Mouse (Mus musculus) adrenal gland, postnatal 36 days (tissue): Measurements from ENCODE around the gene Egln1. TPM values are rescaled to one million over a fixed set of nuclear protein-coding genes. Genes with fewer than 3 reads are reported as not detected.

Experiments
- DNase-seq, 2 experiments: peaks; one replicate each; pipeline ENCODE4 v3.0.0; 2021; ENCODE audit warnings: mixed read lengths in 1 of 2
- long read RNA-seq, 2 experiments: library from polyadenylated mRNA; stranded (forward); transcript quantifications; one replicate each; pipeline ENCODE4 v2.0.0; 2021; ENCODE audit warnings: borderline sequencing depth in 2 of 2
- total RNA-seq, 2 experiments: library from RNA; stranded (reverse); gene quantifications; 2 replicates each; pipeline ENCODE4 v1.2.3; 2021

The Egln1 gene
- total RNA-seq, result 10 to 100 TPM; 50.2 to 64.1 TPM
- long read RNA-seq, experiment 1, transcript Egln1-201 (5 exons, 3,594 nt), result major isoform, 145 of 168 reads
- long read RNA-seq, experiment 1, partial matches to known transcripts, result 1 of 168 reads
- long read RNA-seq, experiment 1, other reads (novel, unspliced or antisense), result 22 of 168 reads
- long read RNA-seq, experiment 2, transcript Egln1-201 (5 exons, 3,594 nt), result major isoform, 60 of 68 reads
- long read RNA-seq, experiment 2, partial matches to known transcripts, result 0 of 68 reads
- long read RNA-seq, experiment 2, other reads (novel, unspliced or antisense), result 8 of 68 reads

DNA sequence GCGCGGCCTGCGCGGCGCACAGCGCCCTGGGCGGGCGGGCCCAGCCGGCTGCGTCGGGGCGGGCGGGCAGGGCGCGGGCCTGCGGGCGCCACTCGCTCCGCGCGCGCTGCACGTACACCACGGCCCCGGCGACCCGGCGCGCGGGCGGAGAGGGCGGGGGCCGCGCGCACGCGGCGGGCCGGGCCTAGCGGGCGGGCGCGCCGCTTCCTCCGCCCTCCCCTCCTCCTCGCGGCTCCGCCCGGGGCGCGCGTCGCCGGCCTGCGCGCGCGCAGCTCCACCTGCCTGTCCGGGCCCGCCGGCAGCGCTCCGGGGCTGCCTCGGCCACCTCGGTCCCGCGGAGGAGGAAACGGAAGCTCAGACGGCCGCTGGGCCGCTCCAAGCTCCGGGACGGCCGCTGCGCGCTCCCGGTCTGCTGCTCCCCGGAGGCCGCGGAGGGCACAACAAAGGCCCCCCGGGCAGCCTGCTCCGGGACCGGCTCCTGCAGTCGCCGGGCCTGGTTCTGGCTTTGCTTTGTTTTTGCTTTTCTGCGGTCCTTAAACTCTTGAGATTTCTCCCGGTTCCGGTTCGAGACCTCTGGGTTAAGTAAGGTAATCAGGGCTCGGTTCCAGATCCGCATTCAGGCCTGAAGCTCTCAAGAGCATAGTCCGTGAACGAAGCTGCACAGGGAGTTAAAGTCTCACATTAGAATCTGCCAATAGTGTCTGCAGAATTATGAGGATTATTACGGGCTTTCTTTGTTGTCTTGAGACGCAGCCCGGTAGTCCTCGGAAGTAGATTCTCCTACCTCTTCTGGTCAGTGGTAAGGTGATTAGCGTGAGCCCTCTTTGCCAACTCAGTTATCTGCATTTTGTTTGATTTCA lies at the start of gene Egln1:
Egln1 (minus strand) TSS at position 116 of the 860 bp plus-strand sequence.
- DNase-seq, result peak; percentile 87 to 92

DNA sequence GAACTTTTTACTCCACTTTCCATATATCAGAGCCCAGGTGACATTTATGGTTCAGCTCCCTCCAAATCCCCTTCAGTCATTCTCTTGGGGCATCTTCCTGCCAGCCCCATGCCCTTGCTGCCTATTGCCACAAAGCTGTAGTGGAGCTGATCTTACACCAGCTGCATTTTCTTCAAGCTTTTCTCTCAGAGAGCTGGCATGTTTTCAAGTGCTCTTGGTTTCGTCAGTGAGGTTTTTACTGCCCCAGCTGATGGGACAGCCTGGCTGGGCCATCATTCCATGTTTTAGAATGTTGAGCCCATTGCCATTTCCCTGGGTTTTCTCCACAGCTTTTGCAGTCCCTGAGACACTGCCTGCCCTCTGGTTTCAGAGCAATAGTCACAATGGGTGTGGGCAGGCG lies 46.7 kb upstream of the Egln1 start:
- no peak for DNase-seq

GRCm38 (mm10) chr8:124991668-124991926 lies 42.5 kb upstream of the Egln1 start:
- DNase-seq, result no peak

DNA sequence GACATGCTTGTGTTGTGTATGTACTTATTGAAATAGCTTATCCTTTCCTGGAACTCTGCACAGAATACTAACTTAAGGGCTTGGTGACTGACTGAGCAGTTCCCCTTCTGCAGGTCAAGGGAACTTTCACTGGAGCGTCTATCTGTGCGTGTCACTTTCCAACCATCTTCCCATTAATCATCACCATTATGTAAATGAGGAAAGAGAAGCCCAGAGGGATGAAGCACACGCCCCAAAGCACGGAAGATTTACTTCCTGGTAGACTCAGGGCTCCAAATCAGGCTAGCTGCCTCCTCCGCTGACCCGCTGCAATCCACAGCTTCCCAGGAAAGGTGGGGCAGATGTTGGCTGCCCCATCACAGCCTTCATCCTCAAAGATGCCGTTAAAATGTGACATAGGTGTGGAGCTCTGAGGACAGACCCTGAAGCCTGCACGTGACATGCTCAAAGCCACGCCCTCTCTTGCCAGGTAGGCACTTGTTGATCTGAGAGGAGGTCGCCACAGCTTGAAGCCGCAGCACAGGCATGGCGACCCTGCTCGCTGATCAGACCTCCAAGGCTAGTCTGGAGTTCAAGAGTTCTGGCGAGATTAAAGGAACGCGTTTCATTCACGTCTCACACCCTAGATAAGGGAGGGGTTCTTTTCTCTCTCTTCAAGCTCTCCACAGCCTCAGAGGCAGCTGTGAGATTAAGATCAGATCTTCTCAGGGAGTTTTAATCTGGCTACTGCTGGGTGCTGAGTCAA lies 42.0 kb upstream of the Egln1 start:
- DNase-seq, result no peak

GRCm38 (mm10) chr8:124980828-124981227 lies 31.7 kb upstream of the Egln1 start:
- no peak for DNase-seq

- no peak for DNase-seq
These were observed 30.9 kb upstream of the Egln1 start for GRCm38 (mm10) chr8:124980036-124980435.

GRCm38 (mm10) chr8:124978026-124978425 lies 28.9 kb upstream of the Egln1 start:
- no peak for DNase-seq

DNA sequence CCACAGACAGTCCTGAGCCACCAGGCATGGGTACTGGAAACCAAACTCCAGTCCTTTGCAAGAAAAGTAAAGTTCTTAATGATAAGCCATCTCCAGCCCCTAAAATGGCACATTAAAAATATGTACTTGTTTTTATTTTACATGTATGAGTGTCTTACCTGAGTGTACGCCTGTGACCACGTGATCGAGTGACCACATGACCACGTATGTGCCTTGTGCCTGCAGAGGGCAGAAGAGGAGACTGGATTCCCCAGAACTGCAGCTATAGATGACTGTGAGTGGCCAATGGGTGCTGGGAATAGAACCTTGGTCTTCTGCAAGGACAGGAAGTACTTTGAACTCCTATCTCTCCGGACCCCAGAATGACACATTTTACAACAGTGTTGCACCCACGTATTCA lies 27.1 kb upstream of the Egln1 start:
- DNase-seq, result no peak

DNA sequence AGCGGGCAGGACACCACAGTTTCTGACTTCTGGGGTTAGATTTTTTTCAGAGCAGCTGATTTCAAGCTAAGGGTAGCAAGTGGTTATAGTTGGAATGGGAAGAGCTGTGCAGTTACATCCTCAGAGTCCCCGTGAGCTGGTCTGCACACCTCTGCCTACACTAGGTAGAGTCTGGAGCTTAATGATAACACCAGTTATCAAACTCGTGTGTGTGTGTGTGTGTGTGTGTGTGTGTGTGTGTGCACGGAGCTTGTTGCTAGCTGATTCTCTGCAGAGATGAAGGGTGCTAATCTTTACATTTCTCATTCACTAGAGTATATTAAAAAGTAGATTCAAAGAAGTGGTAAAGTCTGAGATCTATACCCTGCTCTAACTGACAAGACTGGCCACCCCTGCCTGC lies 25.1 kb upstream of the Egln1 start:
- no peak for DNase-seq

- DNase-seq, result no peak
These were observed 24.1 kb upstream of the Egln1 start for GRCm38 (mm10) chr8:124973221-124973620.

DNA sequence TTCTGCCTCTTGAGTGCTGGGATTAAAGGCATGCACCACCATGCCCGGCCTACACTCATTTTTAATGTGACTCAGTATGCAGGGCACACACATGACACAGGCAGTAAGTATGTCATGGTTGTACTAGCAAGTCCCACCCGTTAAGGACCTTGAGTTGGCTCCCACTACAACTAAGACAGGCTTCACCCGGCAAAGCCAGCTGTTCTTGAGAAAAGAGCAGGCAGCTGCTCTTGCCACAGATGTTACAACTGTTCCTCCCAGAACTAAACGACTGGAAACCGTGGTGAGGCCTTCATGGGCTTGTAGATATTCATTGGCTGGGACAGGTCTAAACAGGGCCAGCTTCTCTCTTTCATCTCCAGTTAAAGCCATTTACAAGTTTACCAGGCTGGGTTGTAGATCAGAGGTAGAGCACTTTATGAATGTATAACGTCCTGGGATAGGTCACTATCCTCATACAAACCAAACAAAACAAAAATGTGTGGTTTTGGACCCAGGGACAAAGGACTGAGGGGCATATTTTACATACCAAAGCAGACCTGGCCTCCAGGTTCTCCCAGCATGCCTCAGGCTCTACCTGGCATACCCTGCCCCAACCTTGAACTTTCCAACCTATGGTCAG lies 21.3 kb upstream of the Egln1 start:
- peak in 1 of 2 experiments; percentile 20 for DNase-seq

DNA sequence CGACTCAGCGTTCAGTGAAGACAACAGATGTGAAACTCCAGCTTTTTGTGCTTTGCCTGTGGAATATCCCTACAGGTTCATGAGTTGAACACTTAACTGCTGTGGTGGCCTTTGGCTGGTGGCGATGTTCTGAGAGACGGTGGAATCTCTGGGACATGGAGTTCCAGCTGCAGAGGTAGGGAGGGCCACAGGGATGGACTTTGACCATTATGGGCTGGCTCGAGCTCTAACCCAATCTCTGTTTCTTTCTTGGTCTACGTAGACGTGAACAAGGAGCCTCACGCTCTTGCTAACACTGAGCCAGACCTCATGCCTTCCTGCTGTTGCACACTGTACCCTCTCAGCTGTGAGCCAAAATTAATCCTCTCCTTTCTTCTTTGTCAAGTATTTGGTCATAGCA lies 15.8 kb upstream of the Egln1 start:
- no peak for DNase-seq

- DNase-seq, result no peak
These were observed 14.1 kb upstream of the Egln1 start for GRCm38 (mm10) chr8:124963246-124963645.

DNA sequence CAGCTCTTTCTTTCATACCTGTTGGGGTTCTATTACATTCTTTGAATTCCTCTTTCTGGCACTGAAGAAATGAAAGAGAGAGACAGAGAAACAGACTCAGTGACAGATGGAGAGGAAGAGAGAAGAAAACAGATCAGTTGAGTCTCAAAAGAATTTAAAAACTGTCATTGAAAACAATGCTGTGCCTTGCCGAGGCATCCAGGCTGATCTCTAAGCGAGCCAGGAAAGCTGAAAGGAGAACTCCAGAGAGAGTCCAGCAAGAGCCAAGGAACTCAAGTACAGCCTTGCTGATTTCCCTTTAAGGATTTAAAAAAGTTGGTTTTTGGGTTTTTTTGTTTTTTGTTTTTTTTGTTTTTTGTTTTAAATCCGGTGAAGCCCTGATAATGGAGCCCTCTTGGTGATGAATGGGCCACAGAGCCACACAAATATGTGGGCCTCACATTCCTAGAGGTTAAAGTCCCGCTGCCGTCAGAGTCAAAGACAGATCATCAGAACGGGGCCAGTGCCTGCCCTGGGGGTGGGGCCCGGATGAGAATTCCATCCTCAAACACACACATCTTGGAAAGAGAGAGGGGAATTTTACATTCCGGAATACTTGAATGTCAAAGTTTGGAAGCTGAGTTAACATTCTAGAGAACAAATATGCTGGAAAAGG lies 11.2 kb upstream of the Egln1 start:
- DNase-seq, result peak in 1 of 2 experiments; percentile 26

DNA sequence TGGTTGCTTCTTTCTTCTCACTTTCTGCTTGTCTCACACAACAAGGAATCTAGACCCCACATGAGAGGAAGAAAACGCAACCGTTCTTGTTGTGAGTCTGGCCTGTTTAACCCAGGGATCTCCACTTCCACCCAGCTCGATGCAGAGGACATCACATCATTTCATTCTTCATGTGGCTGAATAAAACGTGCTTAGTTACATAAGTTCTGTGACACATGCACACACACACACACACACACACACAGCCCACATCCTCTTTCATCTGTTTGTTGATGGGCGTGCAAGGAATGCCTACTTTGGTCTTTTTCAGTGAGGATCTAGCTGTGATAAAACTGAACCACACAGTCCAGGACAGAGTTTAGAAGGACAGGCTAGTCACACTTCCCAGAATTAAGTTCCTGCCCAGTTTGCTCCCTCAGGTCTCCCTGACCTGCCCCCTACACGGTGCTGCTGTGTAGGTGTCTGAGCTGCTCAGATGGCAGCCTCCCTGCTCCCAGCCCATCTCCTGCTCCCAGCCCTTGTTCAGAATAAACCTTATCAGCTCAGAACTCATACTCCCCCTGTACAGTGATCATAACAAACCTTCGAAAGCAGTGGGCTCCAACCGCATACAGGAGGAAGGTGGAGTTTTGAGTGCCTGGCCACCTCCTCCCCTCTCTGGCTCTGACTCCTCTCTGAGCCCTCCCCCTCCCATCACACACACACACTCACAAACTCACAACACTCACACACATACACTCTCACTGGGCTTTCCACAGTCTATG lies 10.5 kb upstream of the Egln1 start:
- DNase-seq, result no peak

DNA sequence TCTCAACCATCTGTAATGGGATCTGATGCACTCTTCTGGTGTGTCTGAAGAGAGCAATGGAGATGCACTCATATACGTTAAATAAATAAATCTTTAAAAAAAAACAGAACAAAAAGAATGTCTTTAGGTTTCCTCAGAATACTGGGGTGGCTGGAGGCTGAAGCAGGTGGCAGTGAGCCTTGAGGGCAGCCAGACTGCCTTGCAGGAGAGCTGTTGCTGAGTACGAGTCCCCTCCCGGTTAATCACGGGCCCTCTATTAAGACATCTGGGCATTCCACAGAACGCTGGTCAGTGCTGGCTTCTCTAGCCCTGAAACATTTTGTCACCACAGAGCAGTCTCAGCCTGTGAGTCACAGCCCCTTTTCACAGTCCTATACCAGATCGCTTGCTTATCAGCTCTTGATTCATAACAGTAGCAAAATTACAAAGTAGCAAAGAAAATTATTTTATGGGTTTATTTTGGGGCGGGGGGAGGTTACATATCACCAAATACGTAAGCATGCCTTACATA lies 5.5 kb upstream of the Egln1 start:
- DNase-seq, result peak; percentile 28 to 52

- no peak for DNase-seq
These were observed 4.1 kb upstream of the Egln1 start for GRCm38 (mm10) chr8:124953188-124953587.

DNA sequence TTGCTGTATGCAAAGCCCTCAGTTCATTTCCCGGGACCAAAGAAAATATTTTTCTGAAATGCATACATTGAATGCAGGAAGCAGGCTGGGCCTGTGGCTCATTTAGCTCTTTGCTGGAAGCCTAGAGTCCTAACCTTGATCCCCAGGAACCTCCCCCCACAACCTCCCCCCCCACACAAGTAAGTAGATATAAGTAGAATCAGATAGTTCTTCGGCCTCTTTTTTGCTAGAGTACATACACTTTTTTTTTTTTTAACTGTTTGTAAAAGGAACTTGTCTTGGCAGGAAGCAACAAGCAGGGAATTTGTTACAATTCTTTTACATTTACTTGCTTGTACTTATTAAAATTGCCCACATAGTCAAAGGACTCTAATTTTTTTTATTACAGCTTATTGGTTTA lies 1.7 kb upstream of the Egln1 start:
- no peak for DNase-seq

- DNase-seq, result no peak
These were observed 939 bp upstream of the Egln1 start for GRCm38 (mm10) chr8:124950069-124950456.

DNA sequence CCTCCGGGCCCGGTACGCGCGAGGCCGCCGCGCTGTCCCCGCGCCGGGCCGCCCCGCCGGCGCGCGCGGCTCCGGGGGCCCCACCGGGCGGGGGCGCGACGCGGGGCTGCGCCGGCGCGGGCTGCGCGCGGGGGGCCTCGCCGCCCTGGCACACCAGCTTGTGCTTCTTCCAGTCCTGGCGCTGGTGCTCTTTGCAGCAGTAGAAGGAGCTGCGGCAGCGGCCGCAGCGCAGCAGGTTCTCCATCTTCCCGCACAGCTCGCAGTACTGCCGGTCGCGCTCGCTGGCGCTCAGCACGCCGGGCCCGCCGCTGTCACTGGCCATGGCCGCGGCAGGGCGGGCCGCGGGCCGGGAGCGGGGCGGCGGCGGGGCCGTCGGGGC lies 402 bp downstream of the Egln1 start:
- DNase-seq, result no peak
